20 mouse cellular contexts compared by ENCODE assay signal in genomic region chr19:59351151-59351889, GRCm38 (mm10). TPM values are rescaled to one million over a fixed set of nuclear protein-coding genes. Genes with fewer than 3 reads are reported as not detected.
DNase-seq lines count a peak whose midpoint lies in the region; ATAC-seq and TF ChIP-seq lines count a peak whose summit lies in the region.
"Had no signal": no experiment of that assay in that cellular context is flagged by ENCODE, and none has a peak within 500 bp of the region (broad histone marks: within the 10 kb centered on the region; RNA-seq: fewer than 3 reads in every experiment).

No protein-coding gene starts in this region.

- 64% methylated on average over 15 of the region's 15 CpGs for WGBS in liver, postnatal 0 days (ENCODE audit: insufficient replicate concordance)
- 61% methylated on average over 15 of the region's 15 CpGs for WGBS in liver, embryonic 12.5 days (ENCODE audit: insufficient replicate concordance)
- 40% methylated on average over 15 of the region's 15 CpGs for WGBS in stomach, embryonic 15.5 days

- 0 out of 2 replicates have a peak overlapping the region, but pooled peaks have one; percentile 29 for H3K27ac ChIP-seq in liver, postnatal 0 days (ENCODE audit: low read depth)
- H3K27ac ChIP-seq in liver, embryonic 12.5 days, result no peak overlapping the region
- peak overlapping the region; percentile 66 for H3K27ac ChIP-seq in MEL (ENCODE audit: control insufficient read depth, low read depth, low read length)
- H3K27ac ChIP-seq in stomach, embryonic 15.5 days, result no peak overlapping the region
- H3K27ac ChIP-seq: embryonic facial prominence, embryonic 13.5 days; forebrain, embryonic 13.5 days; hindbrain, embryonic 15.5 days had no signal

- H3K4me2 ChIP-seq in liver, postnatal 0 days (ENCODE audit: low read depth, low read length), result peak overlapping the region; percentile 32
- no peak overlapping the region for H3K4me2 ChIP-seq in liver, embryonic 12.5 days
- no peak overlapping the region for H3K4me2 ChIP-seq in stomach, embryonic 15.5 days
- H3K4me2 ChIP-seq: embryonic facial prominence, embryonic 13.5 days; forebrain, embryonic 13.5 days; heart, embryonic 12.5 days; hindbrain, embryonic 15.5 days had no signal

- no peak for TF ChIP-seq POLR2A in MEL (IDR thresholded peaks at IDR 0.05; ENCODE audit: control insufficient read depth in 1 of 2, insufficient read depth in 1 of 2, low read depth in 1 of 2, low read length in 2 of 2, poor library complexity in 1 of 2)

- no peaks in the 10 kb centered on the region for H3K36me3 ChIP-seq in liver, postnatal 0 days (replicated peaks; ENCODE audit: insufficient read depth, low read length)
- H3K36me3 ChIP-seq in liver, embryonic 12.5 days, result no peaks in the 10 kb centered on the region
- H3K36me3 ChIP-seq in MEL (ENCODE audit: control insufficient read depth in 1 of 2, insufficient read depth in 2 of 2, low read length in 2 of 2), result peaks cover 0 to 52% of the 10 kb centered on the region in 2 experiments; a peak in 2 of 4 replicates
- H3K36me3 ChIP-seq in stomach, embryonic 15.5 days, result no peaks in the 10 kb centered on the region
- H3K36me3 ChIP-seq: embryonic facial prominence, embryonic 13.5 days; G1E; heart, embryonic 12.5 days; hindbrain, embryonic 15.5 days had no signal

- H3K9me3 ChIP-seq in liver, postnatal 0 days (ENCODE audit: low read length), result no peaks in the 10 kb centered on the region
- no peaks in the 10 kb centered on the region for H3K9me3 ChIP-seq in liver, embryonic 12.5 days (replicated peaks)
- no peaks in the 10 kb centered on the region for H3K9me3 ChIP-seq in MEL (replicated peaks; ENCODE audit: insufficient read depth, low read length)
- H3K9me3 ChIP-seq in stomach, embryonic 15.5 days, result no peaks in the 10 kb centered on the region
- H3K9me3 ChIP-seq: embryonic facial prominence, embryonic 13.5 days; forebrain, embryonic 13.5 days; G1E; heart, embryonic 12.5 days; hindbrain, embryonic 15.5 days had no signal

- no peak overlapping the region for H3K4me3 ChIP-seq in liver, postnatal 0 days (ENCODE audit: low read depth, low read length)
- H3K4me3 ChIP-seq in liver, embryonic 12.5 days, result no peak overlapping the region
- peak overlapping the region; percentile 24 to 53 for H3K4me3 ChIP-seq in MEL (ENCODE audit: control insufficient read depth in 1 of 2, insufficient read depth in 1 of 2, low read depth in 2 of 2, low read length in 2 of 2)
- H3K4me3 ChIP-seq in stomach, embryonic 15.5 days (replicated peaks), result no peak overlapping the region
- H3K4me3 ChIP-seq: embryonic facial prominence, embryonic 13.5 days; forebrain, embryonic 13.5 days; heart, embryonic 12.5 days; hindbrain, embryonic 15.5 days had no signal

- peaks cover 20% of the 10 kb centered on the region for H3K4me1 ChIP-seq in liver, postnatal 0 days (ENCODE audit: insufficient read depth)
- peaks cover 72% of the 10 kb centered on the region for H3K4me1 ChIP-seq in liver, embryonic 12.5 days
- H3K4me1 ChIP-seq in MEL (ENCODE audit: control insufficient read depth in 1 of 2, insufficient read depth in 2 of 2, low read length in 2 of 2), result peaks cover 16 to 59% of the 10 kb centered on the region in 2 experiments
- no peaks in the 10 kb centered on the region for H3K4me1 ChIP-seq in stomach, embryonic 15.5 days
- H3K4me1 ChIP-seq: embryonic facial prominence, embryonic 13.5 days had no signal

- H3K27me3 ChIP-seq in liver, postnatal 0 days (ENCODE audit: insufficient read depth, low read length), result no peaks in the 10 kb centered on the region
- peaks cover 16% of the 10 kb centered on the region for H3K27me3 ChIP-seq in liver, embryonic 12.5 days (replicated peaks)
- H3K27me3 ChIP-seq in MEL (ENCODE audit: control insufficient read depth in 1 of 2, insufficient read depth in 2 of 2, low read length in 2 of 2), result no peaks in the 10 kb centered on the region
- no peaks in the 10 kb centered on the region for H3K27me3 ChIP-seq in stomach, embryonic 15.5 days (replicated peaks)
- H3K27me3 ChIP-seq: hindbrain, embryonic 15.5 days had no signal

- no peak overlapping the region for H3K9ac ChIP-seq in liver, postnatal 0 days (replicated peaks)
- H3K9ac ChIP-seq in liver, embryonic 12.5 days, result no peak overlapping the region
- H3K9ac ChIP-seq in MEL (ENCODE audit: control insufficient read depth, low read depth, low read length, poor library complexity, severe bottlenecking), result peak overlapping the region; percentile 48
- no peak overlapping the region for H3K9ac ChIP-seq in stomach, embryonic 15.5 days
- H3K9ac ChIP-seq: embryonic facial prominence, embryonic 13.5 days; forebrain, embryonic 13.5 days; heart, embryonic 12.5 days; hindbrain, embryonic 15.5 days had no signal

- no peak for DNase-seq in frontal cortex, adult 2 months (ENCODE audit: extremely low spot score in 1 of 2, low spot score in 1 of 2)
- DNase-seq in liver, postnatal 0 days, result no peak
- DNase-seq in MEL (ENCODE audit: low read depth, low spot score), result peak; percentile 91
- no peak for DNase-seq in thymus, postnatal 14 days
- DNase-seq: adrenal gland, postnatal 14 days; cerebellum, adult 18-20 months; cerebellum, adult 9-11 months; cerebellum, postnatal 36 days; gastrocnemius, postnatal 10 days; kidney, adult 11 months had no signal

- H3K79me2 ChIP-seq in MEL (ENCODE audit: control insufficient read depth, insufficient read depth, low read length, poor library complexity), result peaks cover 39% of the 10 kb centered on the region

- TF ChIP-seq EP300 in liver, postnatal 0 days (IDR thresholded peaks at IDR 0.05; ENCODE audit: low read depth), result no peak
- no peak for TF ChIP-seq EP300 in MEL (IDR thresholded peaks at IDR 0.05; ENCODE audit: low read depth in 1 of 2, low read length in 2 of 2)

- ATAC-seq in frontal cortex, adult (ENCODE audit: low TSS enrichment), result peak; percentile 79
- ATAC-seq in liver, postnatal 0 days, result no peak
- ATAC-seq in liver, embryonic 12.5 days, result no peak
- peak; percentile 50; the same call in 1 of the 2 replicates for ATAC-seq in stomach, embryonic 15.5 days (ENCODE audit: insufficient read depth, low FRiP score, low read depth)
- ATAC-seq: activated CD4-positive, CD25-positive, alpha-beta regulatory T cell, adult 4 months; forebrain, embryonic 13.5 days; Patski had no signal

- TF ChIP-seq RAD21 in MEL (IDR thresholded peaks at IDR 0.05; ENCODE audit: low read depth, low read length), result no peak

- TF ChIP-seq CTCF in liver, postnatal 0 days (IDR thresholded peaks at IDR 0.05; ENCODE audit: low read depth), result no peak
- TF ChIP-seq CTCF in MEL (IDR thresholded peaks at IDR 0.05 in 2 of 3, conservative IDR thresholded peaks at IDR 0.05 in 1 of 3; ENCODE audit: control insufficient read depth in 1 of 3, insufficient read depth in 1 of 3, low read depth in 2 of 3, low read length in 3 of 3, poor library complexity in 1 of 3, severe bottlenecking in 1 of 3), result no peak

TF ChIP-seq in MEL, 35 proteins besides CTCF, POLR2A, EP300 and RAD21:
- TF ChIP-seq CHD2 (IDR thresholded peaks at IDR 0.05; ENCODE audit: low read length) (no peak), MAZ (IDR thresholded peaks at IDR 0.05; ENCODE audit: low read depth, low read length) (no peak), MAFK (IDR thresholded peaks at IDR 0.05; ENCODE audit: borderline replicate concordance, low read depth, low read length) (no peak), SMC3 (IDR thresholded peaks at IDR 0.05; ENCODE audit: low read depth, low read length) (no peak), POLR2AphosphoS5 (IDR thresholded peaks at IDR 0.05; ENCODE audit: borderline replicate concordance, low read depth, low read length) (no peak), NELFE (IDR thresholded peaks at IDR 0.05; ENCODE audit: low read depth, low read length) (no peak), MXI1 (IDR thresholded peaks at IDR 0.05; ENCODE audit: low read depth, low read length) (no peak), UBTF (IDR thresholded peaks at IDR 0.05; ENCODE audit: borderline replicate concordance, insufficient read depth, low read depth, low read length) (no peak), RCOR1 (IDR thresholded peaks at IDR 0.05; ENCODE audit: low read depth, low read length) (no peak), ETS1 (IDR thresholded peaks at IDR 0.05; ENCODE audit: low read depth, low read length) (no peak), KAT2A (conservative IDR thresholded peaks at IDR 0.05; ENCODE audit: low read depth, low read length) (no peak), ZC3H11A (IDR thresholded peaks at IDR 0.05; ENCODE audit: low read depth, low read length) (no peak), ZKSCAN1 (IDR thresholded peaks at IDR 0.05; ENCODE audit: low read depth, low read length) (no peak), TCF12 (IDR thresholded peaks at IDR 0.05; ENCODE audit: low read depth, low read length) (no peak), CHD1 (IDR thresholded peaks at IDR 0.05; ENCODE audit: low read depth, low read length) (no peak), GABPA (IDR thresholded peaks at IDR 0.05; ENCODE audit: low read depth, low read length) (no peak), E2F4 (IDR thresholded peaks at IDR 0.05; ENCODE audit: borderline replicate concordance, low read depth, low read length) (no peak), TAL1 (IDR thresholded peaks at IDR 0.05; ENCODE audit: low read length) (no peak)
TF ChIP-seq in MEL: peak in this region for 0.

RNA-seq across cellular contexts. Expression of gene Pdzd8, which starts 5.7 kb away (rescaled TPM):
- polyA plus RNA-seq in frontal cortex, adult 2 months (2012; rRNA removed), result 18.8 and 20.5 TPM in 2 replicates
- 3.1 and 3.4 TPM in 2 replicates for polyA plus RNA-seq in liver, postnatal 0 days (2015; fragmentation: Nextera tagmentation; extraction: Ambion mirVana)
- 9.1 and 9.7 TPM in 2 replicates for polyA plus RNA-seq in liver, embryonic 12.5 days (2016; fragmentation: Nextera tagmentation; extraction: Ambion mirVana)
- total RNA-seq in MEL (2012; rRNA removed), result 49.8 and 52.1 TPM in 2 replicates
- 100 to 1,000 TPM in 1 of 2 experiments, 10 to 100 TPM in 1; 46.4 to 137 TPM for polyA plus RNA-seq in MEL (2012; ENCODE audit: insufficient read depth in 1 of 2, insufficient read length in 2 of 2, low read depth in 1 of 2, low replicate concordance in 2 of 2, missing spikeins in 1 of 2)
- 10.6 and 11.6 TPM in 2 replicates for polyA plus RNA-seq in stomach, embryonic 15.5 days (2015; fragmentation: Nextera tagmentation; extraction: Ambion mirVana)

RNA-seq across cellular contexts. Expression of gene Rps12-ps3, which starts 29.2 kb away (rescaled TPM):
- polyA plus RNA-seq in frontal cortex, adult 2 months (2012; rRNA removed), result 53.7 and 89.2 TPM in 2 replicates
- 12.3 and 24.8 TPM in 2 replicates for polyA plus RNA-seq in liver, postnatal 0 days (2015; fragmentation: Nextera tagmentation; extraction: Ambion mirVana)
- 8.7 and 15.2 TPM in 2 replicates for polyA plus RNA-seq in liver, embryonic 12.5 days (2016; fragmentation: Nextera tagmentation; extraction: Ambion mirVana)
- total RNA-seq in MEL (2012; rRNA removed), result 348 and 662 TPM in 2 replicates
- 1,000 to 10,000 TPM in 1 of 2 experiments, not detected in 1; 4,283 TPM for polyA plus RNA-seq in MEL (2012; ENCODE audit: insufficient read depth in 1 of 2, insufficient read length in 2 of 2, low read depth in 1 of 2, low replicate concordance in 2 of 2, missing spikeins in 1 of 2)
- 22.8 and 65.7 TPM in 2 replicates for polyA plus RNA-seq in stomach, embryonic 15.5 days (2015; fragmentation: Nextera tagmentation; extraction: Ambion mirVana)
- polyA plus RNA-seq: hindbrain, embryonic 15.5 days had no signal

Comparison
In these comparisons a context has a peak if more than half of its experiments do, and no peak if none do; other contexts are left out.
1. H3K27ac ChIP-seq: peak in liver, postnatal 0 days (single experiment) and MEL (single experiment); none in liver, embryonic 12.5 days (single experiment) and stomach, embryonic 15.5 days (single experiment).
2. ATAC-seq: peak in frontal cortex, adult (single experiment) and stomach, embryonic 15.5 days (single experiment); none in liver, postnatal 0 days (single experiment) and liver, embryonic 12.5 days (single experiment).
3. H3K4me3 ChIP-seq: peak in MEL (2 of 2); none in liver, postnatal 0 days (single experiment), liver, embryonic 12.5 days (single experiment) and stomach, embryonic 15.5 days (single experiment).